Mouse (Mus musculus): ENCODE data around the gene Phb. TPM values are rescaled to one million over a fixed set of nuclear protein-coding genes. Genes with fewer than 3 reads are reported as not detected.

Gene Phb
- polyA plus RNA-seq, 1 experiment from 2014 or later, result 200 TPM

DNA sequence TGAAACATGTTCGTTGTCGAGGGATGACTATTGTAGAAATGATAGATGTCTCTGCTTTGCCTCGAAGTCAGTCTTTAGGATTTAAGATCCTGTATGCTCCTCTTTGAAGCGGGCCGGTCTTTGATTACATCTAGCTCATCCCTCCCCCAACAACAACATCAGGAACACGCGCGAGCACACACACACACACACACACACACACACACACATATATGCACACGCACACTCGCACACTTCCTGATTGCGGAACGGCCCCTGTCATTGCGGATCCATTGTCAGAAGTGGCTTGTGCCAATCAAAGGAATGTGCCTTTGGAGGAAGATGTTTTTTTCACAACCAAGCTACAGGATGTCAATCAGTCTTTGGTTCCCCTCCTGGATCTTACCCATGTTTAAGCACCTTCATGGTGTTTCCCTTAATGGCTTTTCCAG lies 47.1 kb downstream of the Phb start:
- ATAC-seq (ENCODE audit: low FRiP score), result 0 out of 2 replicates have a peak, but pooled peaks have one; percentile 4
- no peaks in the 10 kb centered on the region for H3K9me3 ChIP-seq (ENCODE audit: control insufficient read depth, low read length)
- under 1% methylated on average over 13 of the region's 13 CpGs for WGBS

GRCm38 (mm10) chr11:95714411-95714810 lies 47.7 kb downstream of the Phb start:
- H3K9ac ChIP-seq, result peak overlapping the region; percentile 97
- peak overlapping the region; percentile 97; the same call in 1 of the 2 replicates for H3K27ac ChIP-seq
- ATAC-seq (ENCODE audit: low FRiP score), result no peak

More for the DNA sequence above, 47.1 kb downstream of the Phb start:
- peak overlapping the region; percentile 97 for H3K27ac ChIP-seq
- no peaks in the 10 kb centered on the region for H3K27me3 ChIP-seq (ENCODE audit: control insufficient read depth, insufficient read depth, low read length)
- H3K36me3 ChIP-seq (replicated peaks; ENCODE audit: control insufficient read depth, insufficient read depth), result no peaks in the 10 kb centered on the region
- peaks cover 20% of the 10 kb centered on the region for H3K4me1 ChIP-seq (replicated peaks; ENCODE audit: control insufficient read depth, insufficient read depth, low read length)
- H3K4me3 ChIP-seq (replicated peaks; ENCODE audit: low read length), result peak overlapping the region; percentile 96
- peak overlapping the region; percentile 97 for H3K9ac ChIP-seq
- peak; percentile 58 for DNase-seq (ENCODE audit: low spot score)
- peak overlapping the region; percentile 75 for H3K4me2 ChIP-seq (replicated peaks)

DNA sequence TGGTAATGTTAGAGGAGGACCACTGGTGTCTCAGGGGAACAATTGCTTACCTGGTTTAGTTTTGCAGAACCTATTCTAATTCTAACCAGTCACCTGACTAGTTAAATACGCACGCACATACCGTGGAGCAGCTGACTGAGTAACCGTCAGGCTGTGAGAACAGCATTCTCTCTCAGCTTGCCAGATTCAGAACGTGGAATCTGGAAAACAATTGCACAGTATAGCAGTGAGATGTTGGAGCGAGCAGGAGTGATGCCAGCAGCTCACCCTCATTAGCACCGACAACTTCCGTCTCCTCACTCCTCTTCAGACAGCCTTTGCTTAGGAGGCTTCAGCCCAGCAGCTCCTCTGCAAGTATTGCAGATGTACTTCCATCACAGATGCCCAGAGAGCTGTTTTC lies 49.4 kb downstream of the Phb start:
- Histone ChIP-seq H3K4me3 (replicated peaks; ENCODE audit: low read length) (no peak overlapping the region), H3K4me1 (replicated peaks; ENCODE audit: control insufficient read depth, insufficient read depth, low read length) (peaks cover 20% of the 10 kb centered on the region), H3K9ac (no peak overlapping the region), H3K27ac (no peak overlapping the region), H3K4me2 (replicated peaks) (peak overlapping the region; percentile 21; the same call in 1 of the 2 replicates), H3K27me3 (ENCODE audit: control insufficient read depth, insufficient read depth, low read length) (no peaks in the 10 kb centered on the region), H3K9me3 (ENCODE audit: control insufficient read depth, low read length) (no peaks in the 10 kb centered on the region), H3K36me3 (replicated peaks; ENCODE audit: control insufficient read depth, insufficient read depth) (no peaks in the 10 kb centered on the region)
- DNase-seq (ENCODE audit: low spot score) (no peak), ATAC-seq (ENCODE audit: low FRiP score) (no peak)
- WGBS, result 61% methylated on average over 8 of the region's 8 CpGs

More at GRCm38 (mm10) chr11:95714411-95714810, 47.7 kb downstream of the Phb start:
- Histone ChIP-seq H3K4me2 (replicated peaks) (peak overlapping the region; percentile 75), H3K4me1 (replicated peaks; ENCODE audit: control insufficient read depth, insufficient read depth, low read length) (peaks cover 20% of the 10 kb centered on the region), H3K4me3 (replicated peaks; ENCODE audit: low read length) (peak overlapping the region; percentile 96), H3K27me3 (ENCODE audit: control insufficient read depth, insufficient read depth, low read length) (no peaks in the 10 kb centered on the region), H3K36me3 (replicated peaks; ENCODE audit: control insufficient read depth, insufficient read depth) (no peaks in the 10 kb centered on the region), H3K9me3 (ENCODE audit: control insufficient read depth, low read length) (no peaks in the 10 kb centered on the region)
- no peak for DNase-seq (ENCODE audit: low spot score)
- WGBS, result 35% methylated on average over 7 of the region's 7 CpGs

DNA sequence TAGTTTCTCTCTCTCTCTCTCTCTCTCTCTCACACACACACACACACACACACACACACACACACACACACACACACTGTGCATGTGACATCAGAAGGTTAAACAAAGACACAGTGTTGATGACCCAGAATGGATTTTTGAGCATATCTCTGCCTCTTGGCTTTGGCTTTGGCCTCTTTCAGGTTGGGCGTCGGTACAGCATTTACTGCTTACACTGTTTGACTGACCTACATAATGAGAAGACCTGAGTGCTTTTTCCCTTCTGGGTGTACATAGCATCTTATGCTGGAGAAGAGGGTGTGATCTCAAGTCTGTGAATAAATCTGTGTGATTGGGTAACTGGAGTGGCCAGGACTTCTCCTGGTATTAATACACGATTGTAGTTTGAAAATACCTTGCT lies 52.6 kb downstream of the Phb start:
- Histone ChIP-seq H3K36me3 (replicated peaks; ENCODE audit: control insufficient read depth, insufficient read depth) (no peaks in the 10 kb centered on the region), H3K27me3 (ENCODE audit: control insufficient read depth, insufficient read depth, low read length) (no peaks in the 10 kb centered on the region), H3K9ac (no peak overlapping the region), H3K27ac (no peak overlapping the region), H3K9me3 (ENCODE audit: control insufficient read depth, low read length) (no peaks in the 10 kb centered on the region), H3K4me3 (replicated peaks; ENCODE audit: low read length) (no peak overlapping the region), H3K4me2 (replicated peaks) (no peak overlapping the region), H3K4me1 (replicated peaks; ENCODE audit: control insufficient read depth, insufficient read depth, low read length) (peaks cover 20% of the 10 kb centered on the region)
- ATAC-seq (ENCODE audit: low FRiP score) (no peak), DNase-seq (ENCODE audit: low spot score) (no peak)
- 90% methylated on average over 3 of the region's 3 CpGs for WGBS

DNA sequence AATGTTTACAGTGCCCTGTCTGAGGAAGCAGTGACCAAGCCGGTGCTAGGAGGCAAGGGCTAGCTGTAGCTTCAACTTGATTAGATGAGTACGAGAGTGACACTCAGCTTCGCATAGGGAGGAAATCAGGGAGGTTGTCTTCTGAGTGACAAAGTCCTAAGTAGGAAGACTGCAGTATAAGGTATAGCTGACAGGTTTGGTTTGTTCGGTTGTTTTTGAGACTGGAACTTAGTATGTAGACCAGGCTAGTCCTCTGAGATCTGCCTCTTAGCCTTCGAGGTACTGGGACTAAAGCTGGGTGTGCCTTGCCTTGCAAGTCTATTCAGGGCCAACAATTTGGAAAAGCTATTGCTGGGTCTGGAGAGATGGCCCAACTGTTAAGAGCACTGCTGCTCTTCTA lies 56.5 kb downstream of the Phb start, which contains the start of gene B130006D01Rik:
TSS of gene B130006D01Rik (plus strand) at position 301 of the 400 bp plus-strand sequence.
- no peaks in the 10 kb centered on the region for H3K4me1 ChIP-seq (replicated peaks; ENCODE audit: control insufficient read depth, insufficient read depth, low read length)
- no peak within 1 kb of the TSS for H3K27ac ChIP-seq
- H3K9me3 ChIP-seq (ENCODE audit: control insufficient read depth, low read length), result no peaks in the 10 kb centered on the region
- no peaks in the 10 kb centered on the region for H3K36me3 ChIP-seq (replicated peaks; ENCODE audit: control insufficient read depth, insufficient read depth)
- H3K4me3 ChIP-seq (replicated peaks; ENCODE audit: low read length), result no peak within 1 kb of the TSS
- no peak within 1 kb of the TSS for H3K9ac ChIP-seq
- ATAC-seq (ENCODE audit: low FRiP score), result no peak
- H3K27me3 ChIP-seq (ENCODE audit: control insufficient read depth, insufficient read depth, low read length), result no peaks in the 10 kb centered on the region
- DNase-seq (ENCODE audit: low spot score), result no peak
- 93% methylated on average over 5 of the region's 5 CpGs for WGBS
- no peak within 1 kb of the TSS for H3K4me2 ChIP-seq (replicated peaks)

DNA sequence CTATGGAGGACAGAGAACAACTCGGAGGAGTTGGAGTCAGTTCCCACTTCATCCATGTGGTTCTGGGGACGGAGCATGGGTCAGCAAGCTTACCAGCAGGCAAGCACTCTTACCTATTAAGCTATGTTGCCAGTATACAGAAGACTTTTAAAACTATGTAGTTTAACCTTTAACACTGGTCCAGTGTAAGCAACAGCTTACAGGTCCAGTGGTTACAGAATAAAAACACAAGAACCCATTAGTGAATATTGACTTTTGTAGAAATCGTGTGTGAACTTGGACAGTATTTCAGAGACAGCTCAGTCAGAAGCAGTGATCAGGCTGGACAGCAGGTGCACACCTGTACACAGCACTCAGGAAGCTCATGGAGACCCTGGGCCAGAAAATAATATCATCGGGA lies 57.7 kb downstream of the Phb start:
- no peak overlapping the region for H3K4me2 ChIP-seq (replicated peaks)
- no peak overlapping the region for H3K4me3 ChIP-seq (replicated peaks; ENCODE audit: low read length)
- H3K9ac ChIP-seq, result no peak overlapping the region
- H3K4me1 ChIP-seq (replicated peaks; ENCODE audit: control insufficient read depth, insufficient read depth, low read length), result no peaks in the 10 kb centered on the region
- ATAC-seq (ENCODE audit: low FRiP score) (no peak), DNase-seq (ENCODE audit: low spot score) (no peak)
- WGBS, result 95% methylated on average over 4 of the region's 4 CpGs
- H3K36me3 ChIP-seq (replicated peaks; ENCODE audit: control insufficient read depth, insufficient read depth), result no peaks in the 10 kb centered on the region
- no peaks in the 10 kb centered on the region for H3K9me3 ChIP-seq (ENCODE audit: control insufficient read depth, low read length)
- no peaks in the 10 kb centered on the region for H3K27me3 ChIP-seq (ENCODE audit: control insufficient read depth, insufficient read depth, low read length)
- no peak overlapping the region for H3K27ac ChIP-seq

DNA sequence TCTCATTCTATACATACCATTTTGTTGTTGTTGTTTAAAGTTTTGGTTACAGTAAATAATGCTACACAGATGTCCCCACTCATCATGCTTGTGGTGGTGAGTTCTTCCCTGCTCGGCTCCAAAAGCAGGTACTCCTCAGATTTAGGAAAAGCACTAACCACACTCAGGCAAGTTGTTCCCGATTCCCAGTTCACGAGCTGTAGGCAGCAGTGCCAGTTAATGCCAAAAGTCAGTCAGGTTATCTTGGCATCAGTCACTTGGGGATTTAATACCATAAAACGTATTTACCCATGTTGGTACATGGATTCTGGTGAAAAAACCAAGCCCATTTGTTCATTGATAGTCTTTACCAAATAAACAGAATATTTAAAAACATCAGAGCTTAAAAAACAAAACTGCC lies 59.4 kb downstream of the Phb start:
- Histone ChIP-seq H3K27ac (no peak overlapping the region), H3K4me2 (replicated peaks) (no peak overlapping the region), H3K9ac (no peak overlapping the region), H3K4me3 (replicated peaks; ENCODE audit: low read length) (no peak overlapping the region), H3K36me3 (replicated peaks; ENCODE audit: control insufficient read depth, insufficient read depth) (no peaks in the 10 kb centered on the region), H3K4me1 (replicated peaks; ENCODE audit: control insufficient read depth, insufficient read depth, low read length) (no peaks in the 10 kb centered on the region), H3K9me3 (ENCODE audit: control insufficient read depth, low read length) (no peaks in the 10 kb centered on the region), H3K27me3 (ENCODE audit: control insufficient read depth, insufficient read depth, low read length) (no peaks in the 10 kb centered on the region)
- ATAC-seq (ENCODE audit: low FRiP score), result no peak
- no peak for DNase-seq (ENCODE audit: low spot score)
- WGBS, result 79% methylated on average over 4 of the region's 4 CpGs

GRCm38 (mm10) chr11:95727947-95728346 lies 61.2 kb downstream of the Phb start:
- H3K9me3 ChIP-seq (ENCODE audit: control insufficient read depth, low read length), result no peaks in the 10 kb centered on the region
- no peaks in the 10 kb centered on the region for H3K4me1 ChIP-seq (replicated peaks; ENCODE audit: control insufficient read depth, insufficient read depth, low read length)
- no peaks in the 10 kb centered on the region for H3K36me3 ChIP-seq (replicated peaks; ENCODE audit: control insufficient read depth, insufficient read depth)
- no peaks in the 10 kb centered on the region for H3K27me3 ChIP-seq (ENCODE audit: control insufficient read depth, insufficient read depth, low read length)
- H3K4me3 ChIP-seq (replicated peaks; ENCODE audit: low read length), result no peak overlapping the region
- no peak overlapping the region for H3K4me2 ChIP-seq (replicated peaks)
- H3K9ac ChIP-seq, result no peak overlapping the region
- no peak overlapping the region for H3K27ac ChIP-seq
- DNase-seq (ENCODE audit: low spot score) (no peak), ATAC-seq (ENCODE audit: low FRiP score) (no peak)
- 96% methylated on average over 5 of the region's 5 CpGs for WGBS

DNA sequence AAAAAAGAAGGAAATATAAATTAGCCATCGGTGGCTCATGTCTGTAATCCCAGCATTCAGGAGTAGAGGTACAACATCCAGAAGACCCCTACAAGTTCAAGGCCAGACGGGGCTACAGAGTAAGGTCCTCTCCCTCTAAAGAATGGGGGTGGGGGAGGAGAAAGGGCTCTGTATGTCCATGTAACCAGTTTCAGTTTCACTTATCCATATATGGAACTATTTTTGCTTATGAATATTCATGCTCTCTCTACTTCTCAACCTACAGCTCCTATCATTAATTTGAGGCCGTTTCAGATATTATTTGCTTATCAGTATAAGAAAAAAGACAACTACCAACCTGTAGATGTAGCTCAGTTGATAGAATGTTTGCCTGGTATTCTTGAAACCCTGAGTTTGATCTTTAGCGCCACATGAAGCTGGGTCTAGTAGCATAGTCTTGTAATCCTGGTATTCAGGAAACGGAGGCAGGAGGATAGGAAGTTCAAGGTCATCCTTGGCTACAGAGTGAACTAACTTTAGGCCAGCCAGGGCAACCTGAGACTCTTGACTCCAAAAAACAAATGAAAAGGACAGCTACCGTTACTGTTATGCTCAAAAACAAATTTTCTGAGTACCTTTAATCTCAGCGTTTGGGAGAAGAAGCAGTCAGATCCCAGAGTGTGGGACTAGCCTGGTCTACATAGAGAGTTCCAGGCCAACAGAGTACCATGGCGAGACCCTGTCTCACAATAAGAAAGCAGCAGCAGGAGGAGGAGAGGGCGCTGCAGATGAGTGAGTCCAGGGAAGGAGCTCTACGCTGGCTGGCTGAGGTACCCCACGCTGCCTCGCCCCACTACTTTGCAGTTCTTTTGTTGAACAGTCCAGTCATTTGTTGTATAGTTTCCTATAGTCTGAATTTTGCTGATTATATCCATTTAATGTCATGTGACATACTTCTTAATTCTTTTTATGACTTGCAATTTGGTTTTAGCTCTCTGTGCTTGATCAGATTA lies 62.5 kb downstream of the Phb start:
- Histone ChIP-seq H3K9me3 (ENCODE audit: control insufficient read depth, low read length) (no peaks in the 10 kb centered on the region), H3K36me3 (replicated peaks; ENCODE audit: control insufficient read depth, insufficient read depth) (no peaks in the 10 kb centered on the region), H3K4me3 (replicated peaks; ENCODE audit: low read length) (no peak overlapping the region), H3K9ac (no peak overlapping the region), H3K27ac (no peak overlapping the region), H3K4me1 (replicated peaks; ENCODE audit: control insufficient read depth, insufficient read depth, low read length) (no peaks in the 10 kb centered on the region), H3K4me2 (replicated peaks) (no peak overlapping the region), H3K27me3 (ENCODE audit: control insufficient read depth, insufficient read depth, low read length) (no peaks in the 10 kb centered on the region)
- ATAC-seq (ENCODE audit: low FRiP score), result no peak
- 84% methylated on average over 12 of the region's 12 CpGs for WGBS
- no peak for DNase-seq (ENCODE audit: low spot score)

Data from hindbrain, embryonic 14.5 days (tissue).